Mouse (Mus musculus): Measurements from ENCODE around the gene Bpifa6. TPM values are rescaled to one million over a fixed set of nuclear protein-coding genes. Genes with fewer than 3 reads are reported as not detected.

The Bpifa6 gene
- polyA plus RNA-seq, 1 experiment from 2014 or later: not detected

Other genes with a start within 250 kb of the Bpifa6 start
- gene Mapre1, start 233.7 kb upstream of the Bpifa6 start, polyA plus RNA-seq (2016; fragmentation: Nextera tagmentation; extraction: Ambion mirVana): 341 and 354 TPM in 2 replicates
- gene Efcab8, start 195.0 kb upstream of the Bpifa6 start, polyA plus RNA-seq (2016; fragmentation: Nextera tagmentation; extraction: Ambion mirVana): not detected in 2 replicates
- not detected in 2 replicates for gene Sun5, start 103.9 kb upstream of the Bpifa6 start, polyA plus RNA-seq (2016; fragmentation: Nextera tagmentation; extraction: Ambion mirVana)
- gene Bpifb2, start 99.9 kb upstream of the Bpifa6 start, polyA plus RNA-seq (2016; fragmentation: Nextera tagmentation; extraction: Ambion mirVana): not detected in 2 replicates
- not detected in 2 replicates for gene Bpifb6, start 74.6 kb upstream of the Bpifa6 start, polyA plus RNA-seq (2016; fragmentation: Nextera tagmentation; extraction: Ambion mirVana)
- gene Bpifb3, start 56.7 kb upstream of the Bpifa6 start, polyA plus RNA-seq (2016; fragmentation: Nextera tagmentation; extraction: Ambion mirVana): not detected in 2 replicates
- gene Bpifb4, start 36.7 kb upstream of the Bpifa6 start, polyA plus RNA-seq (2016; fragmentation: Nextera tagmentation; extraction: Ambion mirVana): 0.10 TPM in 1 of 2 replicates, not detected in the other
- gene Bpifa2, start 33.3 kb downstream of the Bpifa6 start, polyA plus RNA-seq (2016; fragmentation: Nextera tagmentation; extraction: Ambion mirVana): not detected in 2 replicates
- not detected in 2 replicates for gene Bpifa3, start 155.4 kb downstream of the Bpifa6 start, polyA plus RNA-seq (2016; fragmentation: Nextera tagmentation; extraction: Ambion mirVana)
- not detected in 2 replicates for gene Bpifa1, start 167.9 kb downstream of the Bpifa6 start, polyA plus RNA-seq (2016; fragmentation: Nextera tagmentation; extraction: Ambion mirVana)
- gene Bpifa5, start 187.7 kb downstream of the Bpifa6 start, polyA plus RNA-seq (2016; fragmentation: Nextera tagmentation; extraction: Ambion mirVana): not detected in 2 replicates
- gene Bpifb1, start 215.9 kb downstream of the Bpifa6 start, polyA plus RNA-seq (2016; fragmentation: Nextera tagmentation; extraction: Ambion mirVana): not detected in 2 replicates
- 0.19 and 0.25 TPM in 2 replicates for gene Bpifb5, start 248.8 kb downstream of the Bpifa6 start, polyA plus RNA-seq (2016; fragmentation: Nextera tagmentation; extraction: Ambion mirVana)